Mouse (Mus musculus) lung, embryonic 15.5 days (tissue): ENCODE data around the gene Eno3. TPM values are rescaled to one million over a fixed set of nuclear protein-coding genes. Genes with fewer than 3 reads are reported as not detected.

Experiments
- ATAC-seq: fragments of 200-750 bp; cut with Nextera tagmentation; 2 replicates; pipeline ENCODE4 v1.8.0; 2017; ENCODE audit warnings: moderate number of reproducible peaks, borderline replicate concordance; ENCODE audit not compliant: low FRiP score, low TSS enrichment; ENCODE audit errors: extremely low read depth
- H3K27ac ChIP-seq: fragments of 300-500 bp; sonication (generic); 2 replicates; pipeline ENCODE4 v1.5.1; 2015; ENCODE audit warnings: moderate library complexity, mild to moderate bottlenecking, inconsistent platforms
- H3K27me3 ChIP-seq: fragments of 300-500 bp; sonication (generic); 2 replicates; pipeline ENCODE4 v1.6.1; 2015; ENCODE audit warnings: inconsistent platforms
- H3K36me3 ChIP-seq: fragments of 300-500 bp; sonication (generic); 2 replicates; pipeline ENCODE4 v1.6.1; 2015; ENCODE audit warnings: inconsistent platforms
- H3K4me1 ChIP-seq: fragments of 300-500 bp; sonication (generic); 2 replicates; pipeline ENCODE4 v1.6.1; 2015; ENCODE audit warnings: inconsistent platforms
- H3K4me2 ChIP-seq: fragments of 300-500 bp; sonication (generic); 2 replicates; pipeline ENCODE4 v1.6.1; 2015; ENCODE audit warnings: inconsistent platforms, mild to moderate bottlenecking, moderate library complexity
- H3K4me3 ChIP-seq: fragments of 300-500 bp; sonication (generic); 2 replicates; pipeline ENCODE4 v1.5.1; 2015; ENCODE audit warnings: mild to moderate bottlenecking, inconsistent platforms
- H3K9ac ChIP-seq: fragments of 300-500 bp; sonication (generic); 2 replicates; pipeline ENCODE4 v1.6.1; 2015; ENCODE audit warnings: inconsistent platforms
- H3K9me3 ChIP-seq: fragments of 300-500 bp; sonication (generic); 2 replicates; pipeline ENCODE4 v1.6.1; 2016; ENCODE audit warnings: inconsistent platforms
- WGBS: fragments of 180-500 bp; shearing (Covaris S2); methylation state at CpG from one replicate; pipeline ENCODE4 v1.1.7; 2015; 5-methylcytosine and 5-hydroxymethylcytosine counted together
- polyA plus RNA-seq: library from polyadenylated mRNA; unstranded; fragments of >200 nt; fragmentation: Nextera tagmentation; extraction: Ambion mirVana; gene quantifications from 2 replicates; pipeline ENCODE4 v1.2.1, GENCODE M21; 2015

Eno3 gene
- polyA plus RNA-seq, 1 experiment from 2014 or later = 33.3 TPM

DNA sequence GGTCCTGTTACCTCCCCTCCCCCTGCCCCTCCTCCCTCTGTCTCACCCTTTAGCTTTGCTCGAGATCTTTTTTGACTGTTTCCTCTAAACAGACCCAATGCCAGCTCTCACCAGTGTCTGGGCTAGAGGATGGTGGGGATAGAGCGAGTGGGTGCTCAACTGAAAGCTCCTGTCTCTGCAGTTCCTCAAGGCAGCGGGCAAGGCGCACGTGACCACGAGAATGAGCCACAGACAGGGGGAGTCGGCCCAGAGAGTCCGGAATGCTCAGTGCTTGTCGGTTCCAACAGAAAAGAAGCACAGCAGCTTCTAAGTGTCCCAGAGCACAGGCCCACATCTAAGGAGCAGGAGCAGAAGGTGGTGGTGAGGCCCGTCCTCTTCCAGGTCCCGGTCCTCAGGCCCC lies 17.5 kb downstream of the Eno3 start:
- H3K9me3 ChIP-seq = no peaks in the 10 kb centered on the region
- WGBS = 65% methylated on average over 11 of the region's 11 CpGs
- peaks cover 46% of the 10 kb centered on the region for H3K36me3 ChIP-seq
- ATAC-seq = no peak
- H3K4me3 ChIP-seq = no peak overlapping the region
- no peak overlapping the region for H3K27ac ChIP-seq
- H3K27me3 ChIP-seq = no peaks in the 10 kb centered on the region
- H3K4me2 ChIP-seq = no peak overlapping the region
- no peak overlapping the region for H3K9ac ChIP-seq
- peaks cover 10% of the 10 kb centered on the region for H3K4me1 ChIP-seq

GRCm38 (mm10) chr11:70678092-70678491 lies 21.1 kb downstream of the Eno3 start:
- no peaks in the 10 kb centered on the region for H3K9me3 ChIP-seq
- WGBS = 70% methylated on average over 9 of the region's 9 CpGs
- peaks cover 56% of the 10 kb centered on the region for H3K36me3 ChIP-seq

GRCm38 (mm10) chr11:70678576-70678975 lies 21.6 kb downstream of the Eno3 start:
- ATAC-seq = no peak
- H3K9me3 ChIP-seq = no peaks in the 10 kb centered on the region

More at GRCm38 (mm10) chr11:70678092-70678491, 21.1 kb downstream of the Eno3 start:
- ATAC-seq = no peak
- Histone ChIP-seq H3K4me2 (no peak overlapping the region), H3K4me3 (no peak overlapping the region), H3K27ac (no peak overlapping the region), H3K4me1 (peaks cover 9% of the 10 kb centered on the region), H3K9ac (no peak overlapping the region), H3K27me3 (no peaks in the 10 kb centered on the region)

DNA sequence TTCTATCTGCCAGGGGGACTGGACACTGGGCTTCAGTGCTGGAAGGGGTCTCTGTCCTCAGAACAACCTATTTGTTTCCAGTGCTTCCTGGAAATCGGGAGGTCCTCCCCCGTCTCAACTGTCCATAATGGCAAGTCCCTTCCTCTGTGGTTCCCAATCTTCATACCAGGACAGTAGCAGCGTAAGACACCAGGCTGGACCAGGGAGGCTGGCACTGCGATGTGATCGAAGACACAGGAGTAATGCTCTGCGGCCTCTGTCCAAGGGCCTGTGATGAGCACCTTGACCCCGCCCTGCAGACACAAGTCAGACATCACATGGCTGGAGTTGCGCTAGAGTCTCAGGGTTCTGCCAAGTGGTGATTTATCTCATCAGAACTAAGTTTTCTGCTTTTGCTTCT lies 22.4 kb downstream of the Eno3 start:
- Histone ChIP-seq H3K36me3 (peaks cover 61% of the 10 kb centered on the region), H3K4me2 (no peak overlapping the region), H3K4me1 (peaks cover 9% of the 10 kb centered on the region), H3K4me3 (no peak overlapping the region), H3K9me3 (no peaks in the 10 kb centered on the region), H3K27ac (no peak overlapping the region), H3K27me3 (no peaks in the 10 kb centered on the region), H3K9ac (no peak overlapping the region)
- no peak for ATAC-seq
- WGBS = 94% methylated on average over 8 of the region's 8 CpGs

More at GRCm38 (mm10) chr11:70678576-70678975, 21.6 kb downstream of the Eno3 start:
- Histone ChIP-seq H3K36me3 (peaks cover 60% of the 10 kb centered on the region), H3K4me3 (no peak overlapping the region), H3K4me1 (peaks cover 9% of the 10 kb centered on the region), H3K27ac (no peak overlapping the region), H3K4me2 (no peak overlapping the region), H3K27me3 (no peaks in the 10 kb centered on the region), H3K9ac (no peak overlapping the region)
- WGBS = 76% methylated on average over 2 of the region's 2 CpGs

- Histone ChIP-seq H3K27ac (no peak overlapping the region), H3K9me3 (no peaks in the 10 kb centered on the region), H3K4me2 (no peak overlapping the region), H3K27me3 (no peaks in the 10 kb centered on the region), H3K4me1 (peaks cover 9% of the 10 kb centered on the region), H3K9ac (no peak overlapping the region), H3K4me3 (no peak overlapping the region), H3K36me3 (peaks cover 62% of the 10 kb centered on the region)
- no peak for ATAC-seq
- 89% methylated on average over 7 of the region's 8 CpGs for WGBS
Measured at GRCm38 (mm10) chr11:70679894-70680293, 22.9 kb downstream of the Eno3 start.

DNA sequence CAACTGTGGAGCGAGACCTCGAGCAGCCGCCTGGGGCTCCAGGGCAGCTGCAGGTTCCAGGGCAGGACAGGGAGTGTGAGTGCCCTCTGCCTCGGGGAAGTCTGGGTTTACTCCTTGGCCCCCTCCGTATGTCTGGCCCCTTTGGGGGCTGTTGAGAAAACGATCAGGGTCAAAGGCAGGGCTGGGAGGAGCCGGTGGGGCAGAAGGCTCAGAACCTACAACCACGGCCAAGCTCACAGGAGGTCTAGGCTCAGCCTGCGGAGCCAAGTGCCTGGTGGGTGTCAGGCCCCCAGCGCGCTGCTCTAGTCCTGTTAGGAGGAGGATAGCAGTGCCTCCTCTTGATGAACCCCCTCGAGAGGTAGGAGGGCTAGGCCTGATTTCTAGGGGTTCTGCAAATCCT lies 24.2 kb downstream of the Eno3 start:
- Histone ChIP-seq H3K4me3 (no peak overlapping the region), H3K9me3 (no peaks in the 10 kb centered on the region), H3K36me3 (peaks cover 63% of the 10 kb centered on the region), H3K27me3 (no peaks in the 10 kb centered on the region), H3K27ac (no peak overlapping the region), H3K9ac (no peak overlapping the region), H3K4me2 (no peak overlapping the region), H3K4me1 (peaks cover 9% of the 10 kb centered on the region)
- 68% methylated on average over 12 of the region's 12 CpGs for WGBS
- ATAC-seq = no peak

DNA sequence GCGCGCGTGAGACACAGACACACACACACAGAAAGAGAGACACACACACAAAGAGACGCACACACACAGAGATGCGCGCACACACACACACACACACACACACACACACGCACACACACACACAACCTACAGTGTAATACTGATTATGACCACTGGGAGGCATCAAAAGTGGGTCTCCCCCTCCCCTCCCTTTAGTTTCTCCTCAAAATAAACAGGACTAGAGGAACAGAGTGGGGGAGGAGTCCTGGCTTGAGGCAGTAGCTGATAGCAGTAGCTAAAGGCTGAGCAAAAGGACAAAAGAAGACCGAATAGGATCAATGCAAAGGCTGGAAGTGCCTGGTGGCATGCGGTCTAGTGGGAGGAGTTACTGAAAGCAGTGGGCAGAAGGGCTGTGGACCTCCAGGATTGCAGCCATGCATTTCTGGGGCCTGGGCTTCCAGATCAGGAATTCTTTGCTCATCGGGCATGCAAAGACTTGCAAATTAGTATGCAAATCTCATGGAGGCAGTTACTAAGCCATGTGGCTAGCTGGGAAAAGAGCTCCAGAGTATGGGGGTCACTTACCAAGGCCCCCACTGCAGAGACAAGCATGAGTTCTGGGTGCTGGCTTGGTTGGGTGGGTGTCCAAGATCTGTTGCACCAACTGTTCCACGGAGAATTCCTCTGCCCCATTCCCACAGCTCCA lies 25.0 kb downstream of the Eno3 start:
- H3K27me3 ChIP-seq = no peaks in the 10 kb centered on the region
- 31% methylated on average over 11 of the region's 11 CpGs for WGBS
- H3K4me3 ChIP-seq = no peak overlapping the region
- ATAC-seq = peak; percentile 56
- H3K9me3 ChIP-seq = no peaks in the 10 kb centered on the region
- peaks cover 54% of the 10 kb centered on the region for H3K36me3 ChIP-seq
- peaks cover 17% of the 10 kb centered on the region for H3K4me1 ChIP-seq
- no peak overlapping the region for H3K9ac ChIP-seq
- H3K4me2 ChIP-seq = no peak overlapping the region
- no peak overlapping the region for H3K27ac ChIP-seq

GRCm38 (mm10) chr11:70683640-70684039 lies 26.6 kb downstream of the Eno3 start:
- H3K36me3 ChIP-seq = peaks cover 52% of the 10 kb centered on the region
- ATAC-seq = no peak
- 85% methylated on average over 5 of the region's 5 CpGs for WGBS

DNA sequence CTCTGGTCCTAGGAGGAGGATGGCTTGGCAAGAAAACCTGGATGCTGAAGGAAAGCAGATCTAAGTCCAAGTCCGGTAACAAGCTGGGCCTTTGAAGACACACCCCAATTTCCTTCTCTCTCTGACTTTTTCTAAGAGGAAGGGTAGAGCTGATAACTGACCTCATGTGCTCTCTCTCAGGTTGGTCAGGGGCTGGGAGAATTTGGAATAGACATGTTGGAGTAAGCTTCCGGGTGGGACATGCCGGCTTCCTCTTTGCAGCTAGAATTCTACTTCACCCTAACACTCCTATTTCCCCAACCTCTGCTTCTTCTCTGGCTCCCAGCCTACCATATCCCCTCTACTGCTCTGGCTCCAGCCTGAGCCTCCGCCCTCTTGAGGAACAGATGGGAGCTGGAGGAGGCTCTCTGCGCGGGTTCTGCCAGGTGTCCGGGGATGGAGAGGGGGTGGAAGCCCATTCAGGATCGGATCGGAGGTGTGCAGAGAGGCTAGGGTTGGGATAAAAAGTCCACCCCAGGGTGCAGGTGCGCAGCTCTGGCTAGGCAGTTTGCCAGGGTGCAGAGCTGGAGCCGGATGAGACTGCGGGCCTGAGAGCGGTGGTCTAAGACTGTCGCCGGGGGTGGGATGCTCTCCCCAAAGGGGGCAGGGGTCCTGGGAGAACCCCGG lies 30.0 kb downstream of the Eno3 start:
- Histone ChIP-seq H3K27me3 (no peaks in the 10 kb centered on the region), H3K4me3 (peak overlapping the region; percentile 80), H3K4me1 (peaks cover 30% of the 10 kb centered on the region), H3K9me3 (no peaks in the 10 kb centered on the region), H3K36me3 (peaks cover 30% of the 10 kb centered on the region), H3K4me2 (peak overlapping the region; percentile 91), H3K9ac (peak overlapping the region; percentile 80), H3K27ac (peak overlapping the region; percentile 86)
- ATAC-seq = peak; percentile 58
- WGBS = 2% methylated on average over 16 of the region's 16 CpGs

More at GRCm38 (mm10) chr11:70683640-70684039, 26.6 kb downstream of the Eno3 start:
- Histone ChIP-seq H3K4me1 (peaks cover 25% of the 10 kb centered on the region), H3K4me3 (no peak overlapping the region), H3K4me2 (no peak overlapping the region), H3K9ac (no peak overlapping the region), H3K27me3 (no peaks in the 10 kb centered on the region), H3K9me3 (no peaks in the 10 kb centered on the region), H3K27ac (no peak overlapping the region)

GRCm38 (mm10) chr11:70687601-70688199 lies 30.7 kb downstream of the Eno3 start, which contains the start of gene Camta2:
Gene Camta2, minus strand, starts transcription at chr11:70688105.
- Histone ChIP-seq H3K9ac (peak within 1 kb of the TSS; percentile 80), H3K27me3 (no peaks in the 10 kb centered on the region), H3K4me1 (peaks cover 23% of the 10 kb centered on the region), H3K4me2 (peak within 1 kb of the TSS; percentile 91), H3K27ac (peak within 1 kb of the TSS; percentile 86), H3K9me3 (no peaks in the 10 kb centered on the region), H3K36me3 (peaks cover 27% of the 10 kb centered on the region), H3K4me3 (peak within 1 kb of the TSS; percentile 80)
- under 1% methylated on average over 42 of the region's 55 CpGs for WGBS
- ATAC-seq = peak; percentile 92

- WGBS = 12% methylated on average over 8 of the region's 8 CpGs
- no peaks in the 10 kb centered on the region for H3K9me3 ChIP-seq
- H3K27me3 ChIP-seq = no peaks in the 10 kb centered on the region
- H3K4me2 ChIP-seq = peak overlapping the region; percentile 91
- peak overlapping the region; percentile 86 for H3K27ac ChIP-seq
- H3K4me3 ChIP-seq = peak overlapping the region; percentile 80
- peaks cover 22% of the 10 kb centered on the region for H3K4me1 ChIP-seq
- no peak for ATAC-seq
- H3K9ac ChIP-seq = peak overlapping the region; percentile 80
- H3K36me3 ChIP-seq = peaks cover 22% of the 10 kb centered on the region
Measured at GRCm38 (mm10) chr11:70688372-70688771, 31.4 kb downstream of the Eno3 start.

- Histone ChIP-seq H3K9ac (no peak overlapping the region), H3K27me3 (no peaks in the 10 kb centered on the region)
- 45% methylated on average over 4 of the region's 4 CpGs for WGBS
Measured at GRCm38 (mm10) chr11:70689578-70689977, 32.6 kb downstream of the Eno3 start.

More at GRCm38 (mm10) chr11:70689578-70689977, 32.6 kb downstream of the Eno3 start:
- no peaks in the 10 kb centered on the region for H3K9me3 ChIP-seq
- peaks cover 10% of the 10 kb centered on the region for H3K36me3 ChIP-seq
- ATAC-seq = no peak
- H3K4me2 ChIP-seq = no peak overlapping the region
- H3K27ac ChIP-seq = no peak overlapping the region
- H3K4me1 ChIP-seq = peaks cover 22% of the 10 kb centered on the region
- no peak overlapping the region for H3K4me3 ChIP-seq
